Mouse (Mus musculus): ENCODE data around the gene Creb3l2. TPM values are rescaled to one million over a fixed set of nuclear protein-coding genes. Genes with fewer than 3 reads are reported as not detected.

Creb3l2 gene
- polyA plus RNA-seq, 1 experiment: 8.2 TPM

- TF ChIP-seq POLR2A (IDR thresholded peaks at IDR 0.05; ENCODE audit: borderline replicate concordance, control insufficient read depth, low read depth, low read length): no peak
- TF ChIP-seq CTCF (IDR thresholded peaks at IDR 0.05; ENCODE audit: control insufficient read depth, insufficient read depth, low read length): no peak
- peaks cover 2% of the 10 kb centered on the region; the same call in 1 of the 2 replicates for H3K4me1 ChIP-seq (ENCODE audit: control insufficient read depth, insufficient read depth, low read length)
- WGBS: 73% methylated on average over 3 of the region's 3 CpGs
- no peak overlapping the region for H3K4me3 ChIP-seq (replicated peaks; ENCODE audit: control insufficient read depth, low read depth, low read length)
- no peak overlapping the region for H3K27ac ChIP-seq (ENCODE audit: control insufficient read depth, insufficient read depth, low read depth, low read length, poor library complexity)
Measured at GRCm38 (mm10) chr6:37425833-37426232, 16.1 kb downstream of the Creb3l2 start.

GRCm38 (mm10) chr6:37425075-37425474 is 16.9 kb downstream of the Creb3l2 start:
- Histone ChIP-seq H3K4me1 (ENCODE audit: control insufficient read depth, insufficient read depth, low read length) (peaks cover 2% of the 10 kb centered on the region; the same call in 1 of the 2 replicates), H3K27ac (ENCODE audit: control insufficient read depth, insufficient read depth, low read depth, low read length, poor library complexity) (no peak overlapping the region), H3K4me3 (replicated peaks; ENCODE audit: control insufficient read depth, low read depth, low read length) (no peak overlapping the region)
- WGBS: 84% methylated on average over 3 of the region's 3 CpGs
- no peak for TF ChIP-seq CTCF (IDR thresholded peaks at IDR 0.05; ENCODE audit: control insufficient read depth, insufficient read depth, low read length)
- no peak for TF ChIP-seq POLR2A (IDR thresholded peaks at IDR 0.05; ENCODE audit: borderline replicate concordance, control insufficient read depth, low read depth, low read length)

GRCm38 (mm10) chr6:37424374-37424773 is 17.6 kb downstream of the Creb3l2 start:
- peaks cover 2% of the 10 kb centered on the region; the same call in 1 of the 2 replicates for H3K4me1 ChIP-seq (ENCODE audit: control insufficient read depth, insufficient read depth, low read length)
- WGBS: 86% methylated on average over 7 of the region's 7 CpGs
- TF ChIP-seq CTCF (IDR thresholded peaks at IDR 0.05; ENCODE audit: control insufficient read depth, insufficient read depth, low read length): no peak
- no peak for TF ChIP-seq POLR2A (IDR thresholded peaks at IDR 0.05; ENCODE audit: borderline replicate concordance, control insufficient read depth, low read depth, low read length)

GRCm38 (mm10) chr6:37423386-37423785 is 18.6 kb downstream of the Creb3l2 start:
- 61% methylated on average over 1 of the region's 1 CpGs for WGBS
- TF ChIP-seq CTCF (IDR thresholded peaks at IDR 0.05; ENCODE audit: control insufficient read depth, insufficient read depth, low read length): no peak

More at GRCm38 (mm10) chr6:37424374-37424773, 17.6 kb downstream of the Creb3l2 start:
- H3K27ac ChIP-seq (ENCODE audit: control insufficient read depth, insufficient read depth, low read depth, low read length, poor library complexity): no peak overlapping the region
- H3K4me3 ChIP-seq (replicated peaks; ENCODE audit: control insufficient read depth, low read depth, low read length): no peak overlapping the region

GRCm38 (mm10) chr6:37421124-37421523 is 20.8 kb downstream of the Creb3l2 start:
- 71% methylated on average over 6 of the region's 6 CpGs for WGBS
- no peak for TF ChIP-seq CTCF (IDR thresholded peaks at IDR 0.05; ENCODE audit: control insufficient read depth, insufficient read depth, low read length)
- no peak for TF ChIP-seq POLR2A (IDR thresholded peaks at IDR 0.05; ENCODE audit: borderline replicate concordance, control insufficient read depth, low read depth, low read length)

More at GRCm38 (mm10) chr6:37423386-37423785, 18.6 kb downstream of the Creb3l2 start:
- H3K4me1 ChIP-seq (ENCODE audit: control insufficient read depth, insufficient read depth, low read length): peaks cover 2% of the 10 kb centered on the region; the same call in 1 of the 2 replicates
- no peak overlapping the region for H3K27ac ChIP-seq (ENCODE audit: control insufficient read depth, insufficient read depth, low read depth, low read length, poor library complexity)
- no peak overlapping the region for H3K4me3 ChIP-seq (replicated peaks; ENCODE audit: control insufficient read depth, low read depth, low read length)

GRCm38 (mm10) chr6:37419445-37419941 is 22.5 kb downstream of the Creb3l2 start:
- 45% methylated on average over 17 of the region's 17 CpGs for WGBS
- H3K4me1 ChIP-seq (ENCODE audit: control insufficient read depth, insufficient read depth, low read length): no peaks in the 10 kb centered on the region; the same call in 1 of the 2 replicates
- peak overlapping the region; percentile 9 for H3K4me3 ChIP-seq (replicated peaks; ENCODE audit: control insufficient read depth, low read depth, low read length)
- H3K27ac ChIP-seq (ENCODE audit: control insufficient read depth, insufficient read depth, low read depth, low read length, poor library complexity): peak overlapping the region; percentile 68; the same call in 1 of the 2 replicates
- TF ChIP-seq POLR2A (IDR thresholded peaks at IDR 0.05; ENCODE audit: borderline replicate concordance, control insufficient read depth, low read depth, low read length): no peak
- no peak for TF ChIP-seq CTCF (IDR thresholded peaks at IDR 0.05; ENCODE audit: control insufficient read depth, insufficient read depth, low read length)

More at GRCm38 (mm10) chr6:37421124-37421523, 20.8 kb downstream of the Creb3l2 start:
- Histone ChIP-seq H3K4me3 (replicated peaks; ENCODE audit: control insufficient read depth, low read depth, low read length) (no peak overlapping the region), H3K4me1 (ENCODE audit: control insufficient read depth, insufficient read depth, low read length) (no peaks in the 10 kb centered on the region; the same call in 1 of the 2 replicates), H3K27ac (ENCODE audit: control insufficient read depth, insufficient read depth, low read depth, low read length, poor library complexity) (no peak overlapping the region)

GRCm38 (mm10) chr6:37418931-37419330 is 23.0 kb downstream of the Creb3l2 start:
- WGBS: 41% methylated on average over 6 of the region's 6 CpGs
- Histone ChIP-seq H3K4me3 (replicated peaks; ENCODE audit: control insufficient read depth, low read depth, low read length) (no peak overlapping the region), H3K4me1 (ENCODE audit: control insufficient read depth, insufficient read depth, low read length) (no peaks in the 10 kb centered on the region; the same call in 1 of the 2 replicates), H3K27ac (ENCODE audit: control insufficient read depth, insufficient read depth, low read depth, low read length, poor library complexity) (peak overlapping the region; percentile 68)
- no peak for TF ChIP-seq CTCF (IDR thresholded peaks at IDR 0.05; ENCODE audit: control insufficient read depth, insufficient read depth, low read length)
- TF ChIP-seq POLR2A (IDR thresholded peaks at IDR 0.05; ENCODE audit: borderline replicate concordance, control insufficient read depth, low read depth, low read length): no peak

GRCm38 (mm10) chr6:37416743-37417142 is 25.2 kb downstream of the Creb3l2 start:
- Histone ChIP-seq H3K4me1 (ENCODE audit: control insufficient read depth, insufficient read depth, low read length) (no peaks in the 10 kb centered on the region; the same call in 1 of the 2 replicates), H3K27ac (ENCODE audit: control insufficient read depth, insufficient read depth, low read depth, low read length, poor library complexity) (no peak overlapping the region), H3K4me3 (replicated peaks; ENCODE audit: control insufficient read depth, low read depth, low read length) (no peak overlapping the region)
- TF ChIP-seq CTCF (IDR thresholded peaks at IDR 0.05; ENCODE audit: control insufficient read depth, insufficient read depth, low read length) (no peak), POLR2A (IDR thresholded peaks at IDR 0.05; ENCODE audit: borderline replicate concordance, control insufficient read depth, low read depth, low read length) (no peak)
- WGBS: 87% methylated on average over 4 of the region's 4 CpGs

All from bone marrow, adult 2 months (tissue).